Mouse (Mus musculus) urinary bladder, adult 18-20 months (tissue): ENCODE data around the gene Dync1i2.

Experiments used
- DNase-seq, 2 experiments: peaks; one replicate each; pipeline ENCODE4 v3.0.0; 2022; ENCODE audit warnings: low spot score in 2 of 2, mixed read lengths in 2 of 2

Dync1i2 gene

GRCm38 (mm10) chr2:71203819-71204432, 7.6 kb upstream of the Dync1i2 start:
- peak in 1 of 2 experiments; percentile 9 for DNase-seq

DNA sequence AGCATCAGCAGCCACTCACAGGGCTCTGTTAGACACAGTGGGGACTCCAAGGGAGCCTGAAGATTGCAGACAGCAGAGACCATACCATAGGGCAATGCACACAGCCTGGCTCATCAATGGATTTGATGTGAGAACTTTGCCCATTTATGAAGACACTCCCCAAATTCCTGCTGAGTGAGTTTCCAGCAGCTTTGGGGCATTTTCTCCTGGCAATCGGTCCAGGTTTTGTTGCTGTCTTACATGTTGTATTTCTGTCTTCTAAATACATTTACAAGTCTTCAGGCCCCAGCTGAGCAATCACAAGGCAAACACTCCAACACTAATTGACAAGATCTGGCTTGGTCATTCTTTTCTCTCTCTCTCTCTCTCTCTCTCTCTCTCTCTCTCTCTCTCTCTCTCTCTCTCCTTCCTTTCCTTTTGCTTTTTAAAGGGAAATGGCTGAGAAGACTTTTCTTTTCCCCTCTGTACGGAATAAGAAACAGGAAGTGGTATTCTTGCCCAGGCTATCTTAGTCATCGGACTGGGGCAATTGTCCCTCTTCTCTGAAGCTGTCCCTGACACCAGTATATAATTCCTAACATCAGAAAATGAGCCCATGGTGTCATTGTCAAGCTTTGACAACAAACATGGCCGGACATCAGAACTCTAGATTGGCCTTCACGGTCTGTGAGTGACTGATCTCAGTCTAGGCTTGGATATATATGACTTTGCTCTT, 2.3 kb upstream of the Dync1i2 start:
- no peak for DNase-seq

GRCm38 (mm10) chr2:71211096-71211495, 410 bp upstream of the Dync1i2 start:
- DNase-seq = no peak

DNA sequence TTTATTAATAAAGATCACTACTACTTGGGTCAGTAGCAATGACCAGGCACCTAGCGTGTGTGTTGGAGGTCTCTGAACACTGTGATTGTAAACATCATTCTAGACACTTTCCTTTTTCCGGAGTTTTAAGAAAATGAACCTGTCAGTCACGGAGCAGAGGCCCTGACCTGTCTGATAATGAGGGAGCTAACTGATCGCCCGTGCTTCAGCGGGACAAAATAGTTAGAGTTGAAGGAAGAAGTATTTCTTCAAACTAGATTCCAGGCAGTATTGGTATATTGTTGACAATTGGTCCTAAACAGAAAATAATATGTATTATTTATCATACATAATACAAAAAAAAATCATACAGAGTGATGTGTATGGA, 837 bp downstream of the Dync1i2 start:
- no peak for DNase-seq

DNA sequence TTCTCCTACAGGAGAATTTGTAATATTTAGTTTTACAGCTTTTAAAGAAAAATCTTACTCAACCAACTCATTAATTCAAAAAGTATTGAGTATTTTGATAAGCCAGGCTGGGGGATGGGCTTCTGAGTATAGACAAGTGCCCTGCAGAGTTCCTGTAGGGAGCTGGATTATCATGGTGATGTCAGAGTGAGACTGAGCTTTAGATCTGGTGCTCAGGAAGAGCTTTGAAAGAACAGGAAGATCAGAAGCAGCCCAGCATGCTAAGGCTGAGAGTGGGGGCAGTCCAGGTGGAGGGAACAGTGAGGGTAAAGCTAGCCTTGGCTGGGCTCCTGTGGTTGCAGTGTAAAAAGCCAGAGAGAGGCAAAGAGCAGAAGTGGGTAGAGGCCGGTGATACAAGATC, 9.5 kb downstream of the Dync1i2 start:
- no peak for DNase-seq

GRCm38 (mm10) chr2:71227398-71227797, 15.9 kb downstream of the Dync1i2 start:
- no peak for DNase-seq

DNA sequence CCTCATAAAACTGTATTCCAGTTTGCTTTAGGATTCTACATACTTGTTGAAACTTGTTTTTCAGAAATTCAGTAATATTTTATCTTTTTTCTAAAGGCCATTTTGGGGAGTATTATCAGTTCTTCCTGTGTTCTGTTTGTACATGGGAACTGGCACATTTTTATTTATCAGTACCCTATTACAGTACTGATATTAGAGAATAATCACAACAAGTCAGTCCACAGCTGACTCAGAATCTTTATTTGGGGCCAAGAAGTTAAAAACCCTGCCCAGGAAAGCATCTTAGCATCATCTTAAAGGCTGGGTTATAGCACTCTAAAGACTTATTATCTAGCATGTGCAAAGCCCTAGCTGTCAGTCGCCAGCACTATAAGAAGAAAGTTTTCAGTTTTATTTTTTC, 18.1 kb downstream of the Dync1i2 start:
- DNase-seq = no peak

DNA sequence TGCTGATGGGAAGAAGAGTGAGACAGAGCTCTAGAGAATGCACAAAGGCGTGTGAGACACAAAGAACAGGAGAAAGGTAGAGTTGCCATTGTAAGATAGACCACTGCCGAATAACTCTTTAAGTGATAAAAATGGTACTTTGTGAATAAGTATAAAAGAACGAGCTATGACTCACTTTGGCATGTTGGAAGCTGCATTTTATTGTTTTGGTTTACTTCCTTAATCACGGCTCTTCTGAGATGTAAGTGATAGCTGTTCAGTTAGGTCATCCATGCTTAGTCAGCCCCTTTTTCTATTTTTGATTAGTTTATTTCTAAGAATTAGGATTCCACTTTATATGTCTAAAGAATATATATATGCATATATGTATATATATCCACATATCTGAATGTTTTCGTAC, 20.4 kb downstream of the Dync1i2 start:
- DNase-seq = no peak

GRCm38 (mm10) chr2:71232976-71233375, 21.5 kb downstream of the Dync1i2 start:
- DNase-seq = no peak

DNA sequence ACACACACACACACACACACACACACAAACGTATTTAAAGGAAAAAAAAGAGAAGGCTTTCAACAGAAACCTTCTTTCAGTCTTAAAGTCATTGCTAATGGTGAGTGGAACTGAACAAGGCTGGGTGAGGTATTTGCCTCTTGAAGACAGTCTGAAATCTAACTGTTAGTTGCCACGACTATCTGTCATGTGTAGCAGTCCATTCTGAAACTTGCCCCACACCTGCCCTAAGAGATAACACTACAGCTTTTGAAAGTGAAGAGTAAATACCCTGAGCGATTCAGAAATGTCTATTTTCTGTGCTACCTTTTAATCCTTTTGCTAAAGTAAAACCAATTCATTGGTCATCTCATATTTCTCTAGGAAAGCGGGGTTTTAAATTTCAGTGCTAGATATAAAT, 23.9 kb downstream of the Dync1i2 start:
- no peak for DNase-seq

- DNase-seq = no peak
Observed at GRCm38 (mm10) chr2:71236009-71236408, 24.5 kb downstream of the Dync1i2 start.

GRCm38 (mm10) chr2:71241505-71241904, 30.0 kb downstream of the Dync1i2 start:
- DNase-seq = no peak

DNA sequence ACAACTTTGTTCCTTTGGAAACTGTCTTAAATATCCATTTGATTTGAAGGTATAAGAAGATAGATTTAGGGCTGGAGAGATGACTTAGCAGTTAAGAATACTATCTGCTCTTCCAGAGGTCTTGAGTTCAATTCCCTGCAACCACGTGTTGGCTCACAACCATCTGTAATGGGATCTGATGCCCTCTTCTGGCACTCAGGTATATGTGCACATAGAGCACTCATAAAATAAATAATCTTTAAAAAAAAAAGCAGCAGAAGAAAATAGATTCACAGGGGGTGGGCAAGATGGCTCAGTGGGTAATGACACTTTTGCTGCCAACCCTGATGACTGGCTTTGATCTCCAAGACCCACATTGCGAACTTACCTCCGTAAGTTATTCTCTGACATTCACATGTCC, 30.7 kb downstream of the Dync1i2 start:
- no peak for DNase-seq

DNA sequence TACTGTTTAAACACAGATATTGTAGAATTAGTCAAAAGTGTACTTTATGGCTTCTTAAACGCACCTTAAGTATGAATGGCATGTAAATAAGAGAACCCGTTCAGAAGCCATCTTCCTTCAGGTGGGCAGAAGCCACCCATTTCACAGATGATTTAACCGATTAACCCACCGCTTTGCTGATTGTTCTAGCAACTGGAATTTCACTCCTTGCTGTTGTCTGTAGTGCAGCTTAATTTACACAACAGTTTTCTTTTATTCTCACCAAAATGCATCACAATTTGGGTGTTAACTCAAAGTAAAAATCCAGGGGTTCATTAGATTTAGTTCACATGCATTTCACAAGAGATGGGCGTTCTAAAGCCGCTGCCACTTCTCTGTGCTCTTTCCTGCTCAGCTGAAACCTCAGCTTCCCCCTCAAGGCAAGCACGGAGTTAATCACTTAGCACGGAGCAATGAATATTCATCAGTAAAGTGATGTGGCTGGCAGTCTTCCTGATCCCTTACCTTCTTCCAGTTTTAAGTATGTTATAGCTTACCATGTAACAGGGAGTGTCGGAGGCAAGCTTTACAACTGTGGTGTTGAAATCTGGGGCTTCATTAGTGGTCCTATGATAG, 31.7 kb downstream of the Dync1i2 start:
- no peak for DNase-seq

- no peak for DNase-seq
Observed at GRCm38 (mm10) chr2:71244807-71245206, 33.3 kb downstream of the Dync1i2 start.

DNA sequence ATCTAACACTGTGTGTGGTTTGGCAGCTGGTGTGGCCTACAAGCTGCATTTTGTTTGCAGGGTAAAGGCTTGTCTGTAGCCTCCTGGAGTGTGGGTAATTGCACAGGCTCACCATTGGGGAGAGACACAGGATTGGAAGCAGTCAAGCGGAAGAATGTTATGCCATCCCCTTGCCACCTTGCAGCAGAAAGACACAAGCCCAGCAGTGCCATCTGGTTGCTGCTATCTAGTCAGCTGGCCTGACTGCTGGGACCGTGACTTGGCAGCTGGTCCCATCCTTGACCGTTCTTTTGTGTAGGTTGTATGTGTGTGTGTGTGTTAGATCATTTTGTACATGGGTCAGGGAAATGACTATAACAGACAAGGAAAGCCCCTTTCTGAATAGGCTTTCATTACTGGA, 33.9 kb downstream of the Dync1i2 start:
- DNase-seq = no peak

DNA sequence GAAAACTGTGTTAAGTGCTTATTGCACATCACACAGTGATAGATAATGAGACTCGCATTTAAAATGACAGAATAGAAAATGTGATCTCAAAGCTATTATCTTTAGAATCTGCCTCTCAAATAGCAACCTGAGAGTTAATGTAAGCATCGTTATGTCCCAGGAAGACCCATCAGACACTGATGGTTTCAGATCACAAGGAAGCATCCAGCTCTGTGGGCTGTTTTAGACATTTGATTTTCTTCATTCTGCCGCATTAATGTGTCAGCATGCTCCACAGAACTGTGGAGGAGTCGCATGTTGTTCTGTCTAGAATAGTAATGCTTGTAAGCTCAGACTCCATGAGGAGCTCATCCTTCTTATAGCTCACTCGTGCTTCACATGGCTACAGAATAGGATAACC, 34.6 kb downstream of the Dync1i2 start:
- DNase-seq = no peak

- DNase-seq = no peak
Observed at GRCm38 (mm10) chr2:71248071-71248470, 36.6 kb downstream of the Dync1i2 start.

DNA sequence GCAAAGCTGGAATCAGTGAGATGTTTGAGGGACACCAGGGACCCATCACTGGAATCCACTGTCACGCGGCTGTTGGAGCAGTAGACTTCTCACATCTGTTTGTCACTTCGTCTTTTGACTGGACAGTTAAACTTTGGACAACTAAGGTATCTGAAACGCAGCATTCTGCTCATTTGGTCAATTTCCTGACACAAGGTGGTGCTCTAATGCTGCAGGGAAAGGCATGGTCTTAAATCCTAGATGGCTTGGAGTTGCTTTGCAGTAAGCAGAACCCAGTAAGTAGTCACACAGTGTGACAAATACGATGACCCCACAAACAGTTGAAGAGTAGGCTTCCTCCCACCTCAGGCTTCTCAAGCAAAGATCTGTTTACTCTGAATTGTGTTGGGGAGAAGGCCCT, 39.3 kb downstream of the Dync1i2 start:
- DNase-seq = no peak

DNA sequence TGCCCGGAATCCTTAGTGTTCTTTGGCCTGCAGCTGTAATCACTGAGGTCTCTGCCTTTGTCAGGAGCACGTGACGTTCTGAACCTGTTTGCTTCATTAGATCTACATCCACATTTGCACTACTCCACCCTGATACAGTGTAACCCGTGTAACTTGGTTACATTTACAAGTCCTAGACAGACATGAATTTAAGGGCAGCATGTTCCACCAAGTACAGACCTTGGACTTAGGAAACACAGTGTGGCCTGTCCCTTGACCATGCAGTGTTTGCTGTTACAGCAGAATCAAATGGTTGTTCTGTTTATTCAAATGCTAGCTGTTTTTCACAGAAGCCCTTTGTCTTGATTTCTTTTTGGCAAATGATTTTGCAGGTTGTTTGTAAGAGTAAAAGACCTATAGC, 43.3 kb downstream of the Dync1i2 start:
- DNase-seq = no peak

- DNase-seq = no peak
Observed at GRCm38 (mm10) chr2:71256581-71256980, 45.1 kb downstream of the Dync1i2 start.

DNA sequence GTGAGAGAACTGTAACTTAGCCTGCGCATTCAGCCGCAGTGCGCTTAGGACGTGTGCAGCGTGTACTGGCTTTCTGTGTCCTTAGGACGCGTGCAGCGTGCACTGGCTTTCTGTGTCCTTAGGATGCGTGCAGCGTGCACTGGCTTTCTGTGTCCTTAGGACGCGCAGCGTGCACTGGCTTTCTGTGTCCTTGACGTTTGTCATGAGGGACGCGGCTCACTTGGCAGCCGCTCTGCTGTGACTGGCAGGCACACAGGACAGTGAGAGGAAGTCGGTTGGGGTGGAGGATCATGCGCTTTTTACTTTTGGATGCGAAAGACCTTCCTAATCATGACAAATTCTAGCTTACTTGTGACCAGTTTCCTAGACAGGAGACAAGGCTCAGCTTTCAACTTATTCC, 53.1 kb downstream of the Dync1i2 start:
- DNase-seq = no peak

GRCm38 (mm10) chr2:71268691-71269090, 57.2 kb downstream of the Dync1i2 start:
- no peak for DNase-seq
